7 mouse cellular contexts compared by ENCODE assay signal in the genomic region with DNA sequence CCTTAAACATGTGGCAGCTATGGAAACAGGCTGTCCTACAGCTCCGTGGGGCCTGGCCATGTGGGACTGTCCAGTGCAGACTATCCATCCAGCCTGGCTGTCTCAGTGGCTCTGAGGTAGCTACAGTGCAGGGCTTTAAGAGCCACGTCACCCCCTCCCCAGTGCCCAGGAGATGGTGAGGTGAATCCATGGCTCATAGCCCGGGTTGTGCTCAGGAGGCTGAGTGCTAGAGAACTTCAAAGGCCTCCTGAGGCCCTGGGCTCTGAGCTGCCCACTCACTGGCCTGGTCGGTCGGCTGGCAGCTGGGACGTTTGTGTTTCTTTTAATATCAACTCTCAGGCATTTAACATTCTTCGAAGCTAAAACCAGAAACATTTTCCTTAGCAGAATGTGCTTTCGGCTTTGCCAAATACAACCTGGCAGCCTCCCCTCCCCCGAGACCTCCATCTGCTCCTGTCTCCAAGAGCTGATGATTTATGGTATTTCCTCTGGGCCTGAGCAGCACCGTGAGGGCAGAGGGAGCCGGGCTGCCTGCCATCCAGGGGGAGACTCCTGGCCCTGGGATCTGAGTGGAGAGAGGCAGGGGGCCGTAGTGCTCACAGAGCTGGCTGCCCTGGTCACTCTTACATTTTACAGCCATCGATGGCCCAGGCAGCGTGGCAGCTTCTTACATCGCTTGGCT. TPM values are rescaled to one million over a fixed set of nuclear protein-coding genes. Genes with fewer than 3 reads are reported as not detected.
DNase-seq lines count a peak whose midpoint lies in the region; ATAC-seq and TF ChIP-seq lines count a peak whose summit lies in the region.

No protein-coding gene starts in this region.

- ATAC-seq in cerebellum, adult (ENCODE audit: insufficient number of reproducible peaks, low FRiP score, low TSS enrichment) = peak; percentile 57; the same call in 1 of the 2 replicates
- ATAC-seq in embryonic facial prominence, embryonic 12.5 days (ENCODE audit: insufficient number of reproducible peaks, insufficient read depth, low FRiP score, low TSS enrichment) = no peak
- ATAC-seq in inflammation-experienced regulatory T-cells, adult 6 months = no peak

- H3K9ac ChIP-seq in embryonic facial prominence, embryonic 12.5 days = no peak overlapping the region

- TF ChIP-seq POLR2A in kidney, adult 2 months (IDR thresholded peaks at IDR 0.05; ENCODE audit: low read depth, low read length) = no peak

- no peak overlapping the region for H3K4me2 ChIP-seq in embryonic facial prominence, embryonic 12.5 days (replicated peaks)

- no peak for TF ChIP-seq CTCF in kidney, adult 2 months (conservative IDR thresholded peaks at IDR 0.05; ENCODE audit: insufficient read depth, insufficient read length, low read depth, low read length)

- H3K36me3 ChIP-seq in embryonic facial prominence, embryonic 12.5 days = peaks cover 27% of the 10 kb centered on the region
- no peaks in the 10 kb centered on the region; the same call in 1 of the 2 replicates for H3K36me3 ChIP-seq in kidney, adult 2 months (ENCODE audit: control insufficient read depth, insufficient read depth, low read length)

- H3K9me3 ChIP-seq in embryonic facial prominence, embryonic 12.5 days = no peaks in the 10 kb centered on the region

- peak; percentile 43 to 76 for DNase-seq in gastrocnemius, postnatal 4 days (ENCODE audit: low spot score in 2 of 2)
- peak; percentile 69 for DNase-seq in kidney, adult 2 months
- DNase-seq in left cerebral cortex, postnatal 36 days (ENCODE audit: low spot score in 2 of 2) = peak; percentile 80 to 86
- DNase-seq in ovary, postnatal 36 days (ENCODE audit: low spot score) = peak; percentile 54

- WGBS in embryonic facial prominence, embryonic 12.5 days = 39% methylated on average over 15 of the region's 15 CpGs
- 33% methylated on average over 15 of the region's 15 CpGs for WGBS in kidney, adult 2 months

- H3K27ac ChIP-seq in embryonic facial prominence, embryonic 12.5 days = peak overlapping the region; percentile 80
- H3K27ac ChIP-seq in kidney, adult 2 months (ENCODE audit: insufficient read depth, low read depth, low read length) = peak overlapping the region; percentile 61; the same call in 1 of the 2 replicates

- intact Hi-C loops in left cerebral cortex, postnatal 36 days (cut with DNase I) = no loop called here

- no peaks in the 10 kb centered on the region for H3K27me3 ChIP-seq in embryonic facial prominence, embryonic 12.5 days
- H3K27me3 ChIP-seq in kidney, adult 2 months (replicated peaks; ENCODE audit: control insufficient read depth, insufficient read depth, low read length) = no peaks in the 10 kb centered on the region

- peaks cover 39% of the 10 kb centered on the region for H3K4me1 ChIP-seq in embryonic facial prominence, embryonic 12.5 days
- peaks cover 11% of the 10 kb centered on the region for H3K4me1 ChIP-seq in kidney, adult 2 months (ENCODE audit: control insufficient read depth, insufficient read depth, low read length)

- no peak overlapping the region for H3K4me3 ChIP-seq in embryonic facial prominence, embryonic 12.5 days
- no peak overlapping the region for H3K4me3 ChIP-seq in kidney, adult 2 months (ENCODE audit: insufficient read depth, low read depth, low read length)

RNA-seq across cellular contexts. Expression of a gene that starts 42.9 kb away (rescaled TPM):
- 142 TPM in 2 replicates for polyA plus RNA-seq in embryonic facial prominence, embryonic 12.5 days (2016; fragmentation: Nextera tagmentation; extraction: Ambion mirVana)
- 10 to 100 TPM; 48.7 TPM for total RNA-seq in gastrocnemius, postnatal 4 days (2021)
- 16.1 and 17.4 TPM in 2 replicates for polyA plus RNA-seq in kidney, adult 2 months (2012; rRNA removed)
- total RNA-seq in left cerebral cortex, postnatal 36 days (2021) = 10 to 100 TPM; 38.3 to 38.4 TPM
- 10 to 100 TPM; 60.7 to 86.9 (median 76.3) TPM for polyA plus RNA-seq in inflammation-experienced regulatory T-cells, adult 6 months (2017; shearing (Covaris generic))

RNA-seq across cellular contexts. Expression of a gene that starts 50.7 kb away (rescaled TPM):
- polyA plus RNA-seq in embryonic facial prominence, embryonic 12.5 days (2016; fragmentation: Nextera tagmentation; extraction: Ambion mirVana) = 72.1 and 77.9 TPM in 2 replicates
- 10 to 100 TPM; 59.8 to 60.9 TPM for total RNA-seq in gastrocnemius, postnatal 4 days (2021)
- 10.0 and 10.6 TPM in 2 replicates for polyA plus RNA-seq in kidney, adult 2 months (2012; rRNA removed)
- 10 to 100 TPM; 11.0 to 11.6 TPM for total RNA-seq in left cerebral cortex, postnatal 36 days (2021)
- 1 to 10 TPM; 1.1 to 2.0 (median 1.6) TPM for polyA plus RNA-seq in inflammation-experienced regulatory T-cells, adult 6 months (2017; shearing (Covaris generic))
